Mouse (Mus musculus): Measurements from ENCODE around the gene Gm28308. TPM values are rescaled to one million over a fixed set of nuclear protein-coding genes. Genes with fewer than 3 reads are reported as not detected.

Gene Gm28308
- total and polyA plus RNA-seq, 3 experiments, result 1.0 to 1.9 TPM; not detected in 1

DNA sequence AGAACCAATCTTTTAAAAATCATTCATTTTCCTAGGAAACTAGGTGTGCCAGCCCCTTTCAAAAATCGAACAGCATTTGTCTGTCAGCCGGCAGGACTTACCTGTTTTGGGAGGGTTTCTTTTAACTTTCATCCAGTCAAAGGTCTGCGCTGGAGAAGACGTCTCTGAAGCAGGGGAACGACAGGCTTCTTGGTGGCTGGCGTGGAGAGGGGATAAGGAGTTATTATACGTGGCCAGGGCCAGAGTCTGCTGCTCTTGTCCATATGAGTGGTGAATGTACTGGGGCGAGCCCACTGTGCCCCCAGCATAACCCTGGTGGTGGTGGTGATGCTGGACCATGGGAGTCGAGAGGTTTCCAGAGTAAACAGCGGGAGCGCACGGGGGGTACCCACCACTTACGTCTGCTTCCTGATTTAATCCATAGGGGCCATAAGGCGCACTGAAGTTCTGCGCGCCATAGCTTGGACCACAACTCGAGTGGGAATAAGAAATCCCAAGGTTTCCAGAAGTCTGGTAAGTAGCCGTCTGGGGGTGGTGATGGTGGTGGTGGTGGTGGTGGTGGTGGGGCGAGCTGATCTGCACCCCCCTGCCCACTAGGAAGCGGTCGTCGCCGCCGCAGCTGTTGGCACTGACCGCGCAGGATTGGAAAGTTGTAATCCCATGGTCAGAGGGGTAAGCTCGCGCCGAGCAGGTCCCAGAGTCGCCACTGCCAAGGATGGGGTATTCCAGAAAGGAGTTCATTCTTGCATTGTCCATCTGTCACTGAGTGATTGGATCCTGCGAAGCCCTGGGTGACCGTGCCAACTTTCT lies 55.5 kb downstream of the Gm28308 start:
- DNase-seq, result no peak

- DNase-seq, result no peak
Observed at GRCm38 (mm10) chr6:52156551-52157200, 56.5 kb downstream of the Gm28308 start.

DNA sequence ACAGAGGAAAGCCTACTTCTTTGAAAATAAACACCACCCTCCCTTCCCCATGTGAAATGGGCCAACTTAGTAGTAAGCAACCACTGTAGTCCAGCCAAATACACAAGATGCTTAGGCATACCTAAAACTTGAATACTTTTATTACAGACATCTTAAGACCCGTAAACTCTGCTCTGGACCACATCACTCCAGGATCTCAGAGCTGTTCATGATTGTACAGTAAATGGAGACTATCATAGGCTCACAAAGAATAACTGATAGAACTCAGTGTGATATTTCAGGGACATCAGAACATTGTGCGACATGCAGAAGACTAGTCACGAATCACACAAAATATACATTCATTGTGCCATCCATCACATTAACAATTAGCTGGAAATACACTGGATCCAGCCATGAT lies 57.7 kb downstream of the Gm28308 start:
- no peak for DNase-seq

DNA sequence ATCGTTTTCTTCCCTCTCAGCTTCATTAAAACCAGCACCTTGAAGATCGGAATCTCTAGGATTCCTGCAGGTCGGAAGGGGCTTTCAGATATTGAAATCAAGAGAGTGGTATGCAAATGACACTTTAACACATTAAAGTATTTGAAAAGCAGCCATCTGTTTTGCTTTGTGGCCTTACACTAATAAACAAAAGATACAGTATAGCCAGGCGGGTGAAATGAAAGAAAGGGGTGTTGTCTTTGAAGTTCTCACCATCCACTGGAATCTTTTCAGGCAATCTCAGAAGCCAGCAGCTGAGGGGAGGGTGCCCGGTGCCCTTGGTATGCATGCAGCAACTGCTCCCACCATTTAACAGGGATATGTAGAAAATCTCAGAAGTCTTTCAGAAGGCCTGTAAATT lies 59.1 kb downstream of the Gm28308 start:
- DNase-seq, result no peak

DNA sequence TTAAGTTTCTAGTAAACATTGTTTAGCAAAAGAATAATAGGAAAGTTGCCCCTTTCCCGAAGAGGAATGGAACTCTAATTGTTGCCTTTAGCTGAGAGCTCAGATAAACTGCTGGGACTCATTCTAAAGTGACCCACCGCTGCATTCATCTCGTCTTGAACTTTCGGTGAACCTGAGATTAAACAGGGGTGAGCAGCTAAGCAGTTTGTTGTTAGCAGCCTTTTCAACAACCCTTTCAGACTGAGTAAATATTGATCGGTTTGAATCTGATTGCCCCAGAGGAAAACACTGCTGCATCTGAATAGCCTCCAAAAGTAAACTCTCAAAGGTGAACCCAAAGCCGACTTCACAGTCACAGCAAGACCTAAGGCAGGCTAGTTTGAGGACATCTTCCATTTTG lies 59.9 kb downstream of the Gm28308 start:
- no peak for DNase-seq

DNA sequence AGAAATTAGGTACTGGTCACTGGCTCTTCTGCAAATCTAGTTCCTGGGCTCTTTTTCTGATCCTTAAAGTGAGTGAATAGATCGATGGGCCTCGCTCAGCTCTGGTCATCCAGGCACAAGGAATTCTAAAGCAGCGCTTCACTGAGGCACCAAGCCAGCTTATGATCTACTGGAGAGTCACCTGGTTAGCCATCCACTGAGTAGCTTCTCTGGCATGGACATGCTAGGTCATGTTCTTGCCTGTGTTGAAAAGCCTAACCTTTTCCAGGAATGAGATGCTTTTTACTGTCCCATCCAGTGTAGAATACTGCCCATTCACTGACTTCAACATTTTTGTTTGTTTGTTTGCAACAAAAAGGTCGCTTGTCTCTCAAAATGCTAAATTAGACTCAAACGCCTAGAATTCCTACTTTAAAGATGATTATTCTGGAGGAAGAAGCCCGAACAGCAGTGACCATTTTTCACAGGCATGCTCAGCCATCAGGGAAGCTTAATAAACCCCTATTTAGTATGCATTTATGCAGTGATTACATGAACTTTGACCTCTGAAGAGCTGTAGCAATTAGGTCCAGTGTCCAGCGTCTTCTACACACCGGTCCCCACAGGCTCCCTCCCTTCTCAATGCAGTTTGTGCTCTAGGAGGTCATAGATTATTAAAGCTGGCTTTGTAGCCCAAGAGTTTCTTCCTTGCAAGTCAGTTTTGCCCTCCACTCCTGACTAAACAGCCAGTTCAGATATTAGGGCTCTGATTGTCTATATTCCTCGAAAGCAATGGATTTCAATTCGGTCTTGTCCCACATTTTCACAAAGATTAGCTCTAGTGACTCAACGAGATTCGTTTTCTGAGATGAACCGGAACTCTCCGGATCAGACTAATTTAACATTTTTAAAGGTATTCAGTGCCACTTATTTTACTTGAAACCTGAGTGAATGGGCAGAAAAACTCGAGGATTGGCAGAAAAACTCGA lies 60.6 kb downstream of the Gm28308 start:
- DNase-seq, result no peak

DNA sequence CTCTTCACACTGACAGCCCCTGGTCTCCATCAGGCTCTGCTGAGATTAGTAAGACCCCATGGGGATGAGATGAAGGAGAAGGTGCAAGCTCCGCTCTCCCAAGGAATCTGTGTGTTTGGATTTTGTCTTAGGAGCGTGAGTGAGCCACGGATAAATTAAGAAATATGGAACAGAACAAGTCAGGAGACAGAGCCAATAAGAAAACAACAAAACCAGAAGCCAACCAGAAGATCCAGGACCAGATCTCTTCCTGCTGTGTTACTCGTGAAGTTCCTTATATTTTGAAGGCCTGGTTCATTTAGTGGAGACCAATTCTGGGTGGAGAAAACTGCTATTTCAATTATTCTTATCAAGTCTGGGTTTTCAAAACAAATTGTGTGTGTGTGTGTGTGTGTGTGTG lies 61.6 kb downstream of the Gm28308 start:
- no peak for DNase-seq

DNA sequence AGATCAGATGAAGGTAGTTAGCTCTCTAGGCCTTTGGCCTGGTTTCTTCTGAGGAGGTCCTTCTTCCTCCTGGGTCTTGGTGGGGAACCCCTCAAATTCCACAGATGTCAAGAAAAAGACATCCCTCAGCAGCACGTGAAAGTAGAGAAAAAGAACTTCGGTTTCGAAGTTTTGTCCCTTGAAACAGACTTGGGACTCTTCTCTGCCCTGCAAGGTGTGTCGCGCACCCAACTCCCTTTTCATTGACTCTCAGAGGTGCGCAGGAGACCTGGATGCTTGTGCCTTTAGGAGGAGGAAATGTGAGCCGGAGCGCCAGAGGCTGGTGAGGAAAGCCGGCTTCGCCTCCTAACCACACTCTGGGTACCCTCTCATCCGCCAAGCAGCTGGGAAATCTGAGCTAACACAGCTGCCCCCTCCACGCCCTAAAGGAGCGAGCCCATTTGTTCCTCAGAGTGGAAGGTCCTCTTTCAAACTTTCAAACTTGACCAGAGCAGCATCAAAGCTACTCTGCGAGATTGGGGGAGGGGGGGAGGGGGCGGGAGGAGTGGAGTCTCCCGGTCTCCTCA lies 62.7 kb downstream of the Gm28308 start:
- DNase-seq, result no peak

DNA sequence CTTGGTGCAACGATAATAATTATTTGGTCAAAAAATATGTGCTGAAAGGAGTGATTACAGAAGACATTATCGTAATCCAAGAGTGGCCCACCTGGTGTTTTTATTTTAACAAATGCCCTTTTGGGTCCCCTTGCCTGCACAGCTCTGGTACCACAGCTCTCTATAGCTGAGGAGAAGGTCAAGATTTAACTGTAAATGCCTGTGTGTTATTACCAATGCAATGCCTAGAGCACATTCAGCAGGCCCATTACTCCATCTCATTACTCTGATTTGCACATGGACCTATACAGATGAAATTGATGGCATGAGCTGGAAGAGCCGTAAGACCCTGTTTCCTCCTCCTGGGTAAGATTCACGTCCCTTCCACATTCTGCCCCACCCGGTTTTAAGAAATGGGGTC lies 74.0 kb downstream of the Gm28308 start:
- no peak for DNase-seq

- DNase-seq, result no peak
Observed at GRCm38 (mm10) chr6:52138576-52138975, 74.6 kb downstream of the Gm28308 start.

GRCm38 (mm10) chr6:52137841-52138535 lies 75.2 kb downstream of the Gm28308 start:
- DNase-seq, result no peak

- no peak for DNase-seq
Observed at GRCm38 (mm10) chr6:52123673-52124072, 89.5 kb downstream of the Gm28308 start.

DNA sequence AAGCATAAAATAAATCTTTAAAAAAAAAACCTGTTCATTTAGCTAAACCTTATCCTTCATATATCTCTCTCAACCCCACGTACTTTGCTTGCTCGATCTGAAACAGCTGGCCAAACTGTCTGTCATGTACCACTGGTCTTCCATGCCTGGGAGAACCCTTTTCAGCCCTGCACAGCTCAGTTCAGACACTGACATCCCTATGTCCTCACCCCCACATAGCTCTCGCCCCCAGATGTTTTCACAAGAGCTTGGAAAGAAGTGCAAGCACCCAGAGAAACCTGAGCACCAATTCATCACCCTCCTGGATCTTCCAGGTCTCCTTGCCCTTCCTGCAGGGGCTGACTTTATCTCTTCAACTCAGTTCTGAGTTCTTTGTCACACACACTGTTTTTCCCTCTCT lies 92.0 kb downstream of the Gm28308 start:
- DNase-seq, result no peak

- no peak for DNase-seq
Observed at GRCm38 (mm10) chr6:52118903-52119635, 94.1 kb downstream of the Gm28308 start.

- no peak for DNase-seq
Observed at GRCm38 (mm10) chr6:52115899-52116298, 97.2 kb downstream of the Gm28308 start.

Small RNA genes within 50 kb of the gene (microRNA-seq; reads per million reads assigned to microRNA genes)
- 306 to 402 reads per million in 2 experiments for gene Mir196b

Other genes with a start within 250 kb of the Gm28308 start
- gene Skap2, start 200.8 kb downstream of the Gm28308 start, total RNA-seq (2021), result 10 to 100 TPM; 45.6 to 57.5 TPM
- gene Skap2, start 200.8 kb downstream of the Gm28308 start, polyA plus RNA-seq (2012; rRNA removed), result 2.9 and 3.5 TPM in 2 replicates
- under 1 TPM; 0.52 to 0.86 TPM for gene Hoxa1, start 55.0 kb downstream of the Gm28308 start, total RNA-seq (2021)
- gene Hoxa1, start 55.0 kb downstream of the Gm28308 start, polyA plus RNA-seq (2012; rRNA removed), result 0.47 and 0.68 TPM in 2 replicates
- 1 to 10 TPM; 1.5 to 2.6 TPM for gene Hoxa2, start 48.5 kb downstream of the Gm28308 start, total RNA-seq (2021)
- 1.1 and 1.7 TPM in 2 replicates for gene Hoxa2, start 48.5 kb downstream of the Gm28308 start, polyA plus RNA-seq (2012; rRNA removed)
- gene 5730596B20Rik, start 35.8 kb downstream of the Gm28308 start, total RNA-seq (2021), result under 1 TPM; 0.35 to 0.41 TPM
- 0.02 and 0.04 TPM in 2 replicates for gene 5730596B20Rik, start 35.8 kb downstream of the Gm28308 start, polyA plus RNA-seq (2012; rRNA removed)
- 1 to 10 TPM; 2.2 to 6.3 TPM for gene Hoxa4, start 21.6 kb downstream of the Gm28308 start, total RNA-seq (2021)
- 0.99 and 4.0 TPM in 2 replicates for gene Hoxa4, start 21.6 kb downstream of the Gm28308 start, polyA plus RNA-seq (2012; rRNA removed)
- gene Hoxa5, start 8.8 kb downstream of the Gm28308 start, total RNA-seq (2021), result 10 to 100 TPM; 13.6 to 22.8 TPM
- gene Hoxa5, start 8.8 kb downstream of the Gm28308 start, polyA plus RNA-seq (2012; rRNA removed), result 12.9 and 16.3 TPM in 2 replicates
- gene Hoxa6, start 4.6 kb downstream of the Gm28308 start, total RNA-seq (2021), result 1 to 10 TPM; 1.9 to 4.5 TPM
- gene Hoxa6, start 4.6 kb downstream of the Gm28308 start, polyA plus RNA-seq (2012; rRNA removed), result 3.6 and 3.8 TPM in 2 replicates
- gene Hoxa3, start within 50 bp of the Gm28308 start, total RNA-seq (2021), result 1 to 10 TPM; 2.7 to 5.4 TPM
- 6.8 and 8.1 TPM in 2 replicates for gene Hoxa3, start within 50 bp of the Gm28308 start, polyA plus RNA-seq (2012; rRNA removed)
- 10 to 100 TPM; 15.3 to 30.3 TPM for gene Hoxa7, start 8.5 kb upstream of the Gm28308 start, total RNA-seq (2021)
- 21.3 and 26.8 TPM in 2 replicates for gene Hoxa7, start 8.5 kb upstream of the Gm28308 start, polyA plus RNA-seq (2012; rRNA removed)
- gene Hoxa9, start 17.8 kb upstream of the Gm28308 start, total RNA-seq (2021), result 1 to 10 TPM in 1 of 2 experiments, under 1 TPM in 1; 0.75 to 1.6 TPM
- gene Hoxa9, start 17.8 kb upstream of the Gm28308 start, polyA plus RNA-seq (2012; rRNA removed), result 1.7 and 3.8 TPM in 2 replicates
- gene Hoxa10, start 27.5 kb upstream of the Gm28308 start, total RNA-seq (2021), result not detected
- 0.22 TPM in 1 of 2 replicates, not detected in the other for gene Hoxa10, start 27.5 kb upstream of the Gm28308 start, polyA plus RNA-seq (2012; rRNA removed)
- gene Hoxa11, start 32.5 kb upstream of the Gm28308 start, total RNA-seq (2021), result not detected
- not detected in 2 replicates for gene Hoxa11, start 32.5 kb upstream of the Gm28308 start, polyA plus RNA-seq (2012; rRNA removed)
- not detected for gene Hoxa13, start 47.5 kb upstream of the Gm28308 start, total RNA-seq (2021)
- not detected in 2 replicates for gene Hoxa13, start 47.5 kb upstream of the Gm28308 start, polyA plus RNA-seq (2012; rRNA removed)
- under 1 TPM in 1 of 2 experiments, not detected in 1; 0.14 TPM for gene Evx1, start 100.2 kb upstream of the Gm28308 start, total RNA-seq (2021)
- gene Evx1, start 100.2 kb upstream of the Gm28308 start, polyA plus RNA-seq (2012; rRNA removed), result not detected in 2 replicates

Data from adrenal gland, adult 2 months (tissue).